ENCODE assay signal across 28 mouse cellular contexts in genomic region chr3:39714056-39714592, GRCm38 (mm10).
DNase-seq lines count a peak whose midpoint lies in the region; ATAC-seq and TF ChIP-seq lines count a peak whose summit lies in the region.
"Had no signal": no experiment of that assay in that cellular context is flagged by ENCODE, and none has a peak within 500 bp of the region (broad histone marks: within the 10 kb centered on the region; RNA-seq: fewer than 3 reads in every experiment).

No protein-coding gene starts in this region.

- no peaks in the 10 kb centered on the region for H3K36me3 ChIP-seq in forebrain, embryonic 14.5 days (ENCODE audit: control insufficient read depth, insufficient read depth, low read length)
- no peaks in the 10 kb centered on the region for H3K36me3 ChIP-seq in forebrain, postnatal 0 days (ENCODE audit: insufficient read depth)
- no peaks in the 10 kb centered on the region for H3K36me3 ChIP-seq in midbrain, embryonic 14.5 days (ENCODE audit: control insufficient read depth, insufficient read depth, low read length)
- H3K36me3 ChIP-seq in midbrain, postnatal 0 days (ENCODE audit: insufficient read depth, low read length), result no peaks in the 10 kb centered on the region
- no peaks in the 10 kb centered on the region for H3K36me3 ChIP-seq in limb, embryonic 10.5 days
- H3K36me3 ChIP-seq: embryonic facial prominence, embryonic 13.5 days; forebrain, embryonic 15.5 days; heart, embryonic 12.5 days; intestine, embryonic 15.5 days; limb, embryonic 12.5 days had no signal

- no peak for TF ChIP-seq CTCF in forebrain, postnatal 0 days (IDR thresholded peaks at IDR 0.05; ENCODE audit: low read depth)
- no peak for TF ChIP-seq CTCF in midbrain, postnatal 0 days (IDR thresholded peaks at IDR 0.05)

- H3K27me3 ChIP-seq in forebrain, embryonic 14.5 days (replicated peaks; ENCODE audit: control insufficient read depth, insufficient read depth, low read length), result no peaks in the 10 kb centered on the region
- no peaks in the 10 kb centered on the region for H3K27me3 ChIP-seq in forebrain, postnatal 0 days (ENCODE audit: insufficient read depth, low read length)
- H3K27me3 ChIP-seq in midbrain, embryonic 14.5 days (ENCODE audit: control insufficient read depth, insufficient read depth, low read length), result no peaks in the 10 kb centered on the region
- no peaks in the 10 kb centered on the region for H3K27me3 ChIP-seq in midbrain, postnatal 0 days (ENCODE audit: insufficient read depth, low read length)
- no peaks in the 10 kb centered on the region for H3K27me3 ChIP-seq in limb, embryonic 10.5 days (ENCODE audit: low read depth, poor library complexity, severe bottlenecking)
- H3K27me3 ChIP-seq: embryonic facial prominence, embryonic 13.5 days; forebrain, embryonic 15.5 days; heart, embryonic 12.5 days; intestine, embryonic 15.5 days; limb, embryonic 12.5 days had no signal

- H3K4me2 ChIP-seq in forebrain, embryonic 14.5 days (ENCODE audit: low read length), result no peak overlapping the region
- H3K4me2 ChIP-seq in forebrain, postnatal 0 days (ENCODE audit: low read depth), result no peak overlapping the region
- no peak overlapping the region for H3K4me2 ChIP-seq in midbrain, embryonic 14.5 days (ENCODE audit: low read length)
- H3K4me2 ChIP-seq in midbrain, postnatal 0 days (ENCODE audit: low read depth, low read length, poor library complexity, severe bottlenecking), result no peak overlapping the region
- H3K4me2 ChIP-seq: embryonic facial prominence, embryonic 13.5 days; forebrain, embryonic 15.5 days; heart, embryonic 12.5 days; hindbrain, embryonic 14.5 days; intestine, embryonic 15.5 days; limb, embryonic 12.5 days; liver, embryonic 11.5 days had no signal

- no peak overlapping the region for H3K9ac ChIP-seq in forebrain, embryonic 14.5 days (ENCODE audit: low read length)
- H3K9ac ChIP-seq in forebrain, postnatal 0 days, result no peak overlapping the region
- H3K9ac ChIP-seq in midbrain, embryonic 14.5 days (replicated peaks; ENCODE audit: low read length), result no peak overlapping the region
- no peak overlapping the region for H3K9ac ChIP-seq in midbrain, postnatal 0 days (replicated peaks; ENCODE audit: low read length, poor library complexity, severe bottlenecking)
- H3K9ac ChIP-seq: embryonic facial prominence, embryonic 13.5 days; forebrain, embryonic 15.5 days; heart, embryonic 12.5 days; hindbrain, embryonic 14.5 days; intestine, embryonic 15.5 days; limb, embryonic 12.5 days; liver, postnatal 0 days had no signal

- 0 out of 2 replicates have a peak, but pooled peaks have one; percentile 40 for ATAC-seq in forebrain, embryonic 14.5 days
- ATAC-seq in forebrain, postnatal 0 days, result no peak
- no peak for ATAC-seq in midbrain, embryonic 14.5 days (ENCODE audit: low FRiP score, low TSS enrichment)
- no peak for ATAC-seq in midbrain, postnatal 0 days (ENCODE audit: low FRiP score)
- ATAC-seq: intestine, embryonic 15.5 days; liver, postnatal 0 days; lung, postnatal 0 days had no signal

- no peak for DNase-seq in forebrain, embryonic 14.5 days (ENCODE audit: low spot score)
- no peak for DNase-seq in forebrain, postnatal 0 days
- DNase-seq in midbrain, embryonic 14.5 days, result peak; percentile 3
- no peak for DNase-seq in midbrain, postnatal 0 days (ENCODE audit: low spot score)
- DNase-seq in limb, embryonic 10.5 days (ENCODE audit: low spot score), result peak; percentile 56
- DNase-seq in adrenal gland, postnatal 10 days, result no peak
- no peak for DNase-seq in right cerebral cortex, adult 18-20 months
- no peak for DNase-seq in cerebellum, adult 18-20 months
- DNase-seq: adrenal gland, postnatal 36 days; cerebellum, adult 11 months; cerebellum, postnatal 10 days; gastrocnemius, postnatal 14 days; heart, adult 18-20 months; heart, postnatal 10 days; kidney, adult 9 months; kidney, postnatal 14 days; liver, postnatal 0 days; right cerebral cortex, postnatal 25 days; spleen, adult 18-20 months had no signal

- WGBS in forebrain, embryonic 14.5 days, result 59% methylated on average over 5 of the region's 5 CpGs
- WGBS in forebrain, postnatal 0 days, result 48% methylated on average over 5 of the region's 5 CpGs
- 60% methylated on average over 5 of the region's 5 CpGs for WGBS in midbrain, embryonic 14.5 days
- WGBS in midbrain, postnatal 0 days, result 55% methylated on average over 5 of the region's 5 CpGs
- WGBS in limb, embryonic 10.5 days, result 38% methylated on average over 5 of the region's 5 CpGs

- H3K9me3 ChIP-seq in forebrain, embryonic 14.5 days (replicated peaks; ENCODE audit: control insufficient read depth, low read length), result no peaks in the 10 kb centered on the region
- H3K9me3 ChIP-seq in forebrain, postnatal 0 days (ENCODE audit: low read length), result no peaks in the 10 kb centered on the region
- H3K9me3 ChIP-seq in midbrain, embryonic 14.5 days (ENCODE audit: control insufficient read depth, low read length), result no peaks in the 10 kb centered on the region
- H3K9me3 ChIP-seq in midbrain, postnatal 0 days (ENCODE audit: low read length), result no peaks in the 10 kb centered on the region
- H3K9me3 ChIP-seq in limb, embryonic 10.5 days (replicated peaks), result no peaks in the 10 kb centered on the region
- H3K9me3 ChIP-seq: embryonic facial prominence, embryonic 13.5 days; forebrain, embryonic 15.5 days; heart, embryonic 12.5 days; intestine, embryonic 15.5 days; limb, embryonic 12.5 days had no signal

- no peak overlapping the region for H3K27ac ChIP-seq in forebrain, embryonic 14.5 days (ENCODE audit: low read depth, low read length)
- no peak overlapping the region for H3K27ac ChIP-seq in forebrain, postnatal 0 days (ENCODE audit: low read depth, low read length)
- no peak overlapping the region; the same call in 1 of the 2 replicates for H3K27ac ChIP-seq in midbrain, embryonic 14.5 days (replicated peaks; ENCODE audit: low read depth, low read length)
- H3K27ac ChIP-seq in midbrain, postnatal 0 days (ENCODE audit: low read depth, low read length), result no peak overlapping the region
- peak overlapping the region; percentile 53; the same call in 1 of the 2 replicates for H3K27ac ChIP-seq in limb, embryonic 10.5 days
- H3K27ac ChIP-seq: embryonic facial prominence, embryonic 13.5 days; forebrain, embryonic 15.5 days; hindbrain, embryonic 14.5 days; intestine, embryonic 15.5 days; limb, embryonic 12.5 days had no signal

- no peak overlapping the region for H3K4me3 ChIP-seq in forebrain, embryonic 14.5 days (ENCODE audit: low read depth, low read length)
- no peak overlapping the region for H3K4me3 ChIP-seq in forebrain, postnatal 0 days (ENCODE audit: low read depth, low read length)
- no peak overlapping the region for H3K4me3 ChIP-seq in midbrain, embryonic 14.5 days (replicated peaks; ENCODE audit: low read depth, low read length)
- no peak overlapping the region for H3K4me3 ChIP-seq in midbrain, postnatal 0 days (ENCODE audit: low read depth, low read length)
- H3K4me3 ChIP-seq in limb, embryonic 10.5 days, result no peak overlapping the region
- H3K4me3 ChIP-seq: embryonic facial prominence, embryonic 13.5 days; erythroblast, embryonic 14.5 days; forebrain, embryonic 15.5 days; heart, embryonic 12.5 days; intestine, embryonic 15.5 days; limb, embryonic 12.5 days had no signal

- H3K4me1 ChIP-seq in forebrain, embryonic 14.5 days (ENCODE audit: control insufficient read depth, insufficient read depth, low read length), result no peaks in the 10 kb centered on the region
- no peaks in the 10 kb centered on the region for H3K4me1 ChIP-seq in forebrain, postnatal 0 days (ENCODE audit: insufficient read depth)
- H3K4me1 ChIP-seq in midbrain, embryonic 14.5 days (ENCODE audit: control insufficient read depth, insufficient read depth, low read length), result no peaks in the 10 kb centered on the region
- no peaks in the 10 kb centered on the region for H3K4me1 ChIP-seq in midbrain, postnatal 0 days (ENCODE audit: insufficient read depth, low read length)
- peaks cover 16% of the 10 kb centered on the region for H3K4me1 ChIP-seq in limb, embryonic 10.5 days
- H3K4me1 ChIP-seq: forebrain, embryonic 15.5 days; heart, embryonic 12.5 days; intestine, embryonic 15.5 days had no signal

Comparison
In these comparisons a context has a peak if more than half of its experiments do, and no peak if none do; other contexts are left out.
1. DNase-seq: peak in midbrain, embryonic 14.5 days (single experiment) and limb, embryonic 10.5 days (single experiment); none in forebrain, embryonic 14.5 days (single experiment), forebrain, postnatal 0 days (single experiment), midbrain, postnatal 0 days (single experiment), adrenal gland, postnatal 10 days (single experiment), right cerebral cortex, adult 18-20 months (single experiment) and cerebellum, adult 18-20 months (0 of 2).